Mouse (Mus musculus): Measurements from ENCODE around the gene Cmah. TPM values are rescaled to one million over a fixed set of nuclear protein-coding genes. Genes with fewer than 3 reads are reported as not detected.

Cmah gene
- polyA plus RNA-seq, 1 experiment from 2014 or later = 0.22 TPM

- Histone ChIP-seq H3K9ac (replicated peaks) (no peak overlapping the region), H3K27ac (replicated peaks) (0 out of 2 replicates have a peak overlapping the region, but pooled peaks have one; percentile 30), H3K9me3 (replicated peaks) (no peaks in the 10 kb centered on the region), H3K4me1 (peaks cover 28% of the 10 kb centered on the region), H3K4me2 (peak overlapping the region; percentile 47), H3K36me3 (no peaks in the 10 kb centered on the region), H3K27me3 (replicated peaks) (no peaks in the 10 kb centered on the region), H3K4me3 (replicated peaks) (no peak overlapping the region; the same call in 1 of the 2 replicates)
- 34% methylated on average over 18 of the region's 18 CpGs for WGBS
- ATAC-seq (ENCODE audit: low FRiP score) = peak; percentile 80
Observed at GRCm38 (mm10) chr13:24521446-24522342, 194.5 kb downstream of the Cmah start.

DNA sequence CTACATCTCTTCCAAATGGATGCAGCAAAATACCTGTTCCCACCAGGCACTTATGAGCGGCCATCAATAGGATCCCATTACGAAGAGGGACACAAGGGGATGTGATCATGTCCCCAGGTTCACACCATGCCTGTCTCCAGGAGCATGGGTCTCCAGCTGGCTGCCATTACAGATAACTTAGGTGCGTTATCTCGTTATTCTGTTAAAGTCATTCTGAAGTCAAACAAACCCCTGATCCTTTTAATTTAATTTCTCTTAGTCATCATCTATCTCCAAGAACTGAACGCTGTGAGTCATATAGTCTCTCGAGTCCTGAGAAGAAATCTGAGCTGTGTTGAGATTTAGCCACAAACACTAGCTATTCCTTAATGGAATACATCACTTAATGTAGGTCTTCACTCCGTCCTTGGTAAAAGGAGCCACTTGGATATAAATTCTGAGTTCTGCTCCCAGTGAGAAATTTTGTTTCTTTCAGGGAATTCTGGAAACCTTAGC, 195.2 kb downstream of the Cmah start:
- 85% methylated on average over 7 of the region's 7 CpGs for WGBS
- no peak overlapping the region for H3K27ac ChIP-seq (replicated peaks)

DNA sequence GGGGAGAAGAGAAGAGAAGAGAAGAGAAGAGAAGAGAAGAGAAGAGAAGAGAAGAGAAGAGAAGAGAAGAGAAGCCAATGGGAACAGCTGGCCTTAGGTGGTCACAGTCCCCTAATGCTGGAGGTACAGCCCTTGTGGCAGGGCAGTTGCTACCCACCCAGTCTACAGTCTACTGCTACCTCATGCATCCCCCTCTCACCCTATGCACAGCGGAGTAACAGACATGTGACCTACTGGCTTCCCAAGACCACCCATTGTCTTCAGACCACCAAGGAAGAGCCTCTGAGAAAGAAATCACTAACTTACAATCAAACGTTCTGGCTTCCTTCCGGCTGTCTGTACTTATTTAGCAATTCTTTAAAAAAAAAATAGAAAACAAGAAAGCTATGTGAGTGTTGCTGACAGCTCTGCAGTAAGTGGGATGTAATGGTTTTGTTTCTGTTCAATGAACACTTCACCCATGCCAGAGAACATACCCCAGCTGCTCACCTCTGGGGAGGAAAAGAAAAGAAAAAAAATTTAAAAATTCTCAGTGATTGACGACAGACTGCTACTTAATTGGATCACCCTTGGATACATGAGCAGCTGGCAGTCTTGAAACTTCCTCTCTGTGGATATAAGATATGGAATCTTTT, 196.5 kb downstream of the Cmah start:
- no peak overlapping the region for H3K4me3 ChIP-seq (replicated peaks)
- WGBS = 75% methylated on average over 4 of the region's 4 CpGs
- peaks cover 28% of the 10 kb centered on the region for H3K4me1 ChIP-seq
- no peak overlapping the region for H3K9ac ChIP-seq (replicated peaks)
- ATAC-seq (ENCODE audit: low FRiP score) = no peak
- no peaks in the 10 kb centered on the region for H3K36me3 ChIP-seq
- H3K27me3 ChIP-seq (replicated peaks) = no peaks in the 10 kb centered on the region
- H3K9me3 ChIP-seq (replicated peaks) = no peaks in the 10 kb centered on the region
- no peak overlapping the region for H3K27ac ChIP-seq (replicated peaks)
- H3K4me2 ChIP-seq = no peak overlapping the region

More for the DNA sequence above, 195.2 kb downstream of the Cmah start:
- Histone ChIP-seq H3K4me2 (no peak overlapping the region), H3K27me3 (replicated peaks) (no peaks in the 10 kb centered on the region), H3K9me3 (replicated peaks) (no peaks in the 10 kb centered on the region), H3K9ac (replicated peaks) (no peak overlapping the region), H3K4me1 (peaks cover 28% of the 10 kb centered on the region), H3K4me3 (replicated peaks) (no peak overlapping the region), H3K36me3 (no peaks in the 10 kb centered on the region)
- no peak for ATAC-seq (ENCODE audit: low FRiP score)

DNA sequence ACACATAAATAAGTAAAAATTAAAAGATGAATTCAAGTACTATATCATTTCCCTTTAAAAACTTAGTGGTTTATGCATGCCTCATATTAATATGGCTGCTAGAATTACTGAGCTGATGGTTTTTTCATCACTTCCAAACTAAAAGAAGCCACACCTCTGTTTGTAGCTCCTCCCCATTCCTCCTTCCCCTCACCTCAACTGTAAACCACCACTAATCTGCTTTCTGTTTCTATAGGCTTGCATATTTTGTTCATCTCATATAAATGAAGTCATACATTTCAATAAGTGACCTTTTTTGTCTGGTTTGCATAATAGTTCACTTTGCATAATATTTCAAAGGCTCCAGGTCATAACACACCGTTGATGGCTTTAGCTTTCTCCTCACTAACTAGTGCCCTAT, 197.3 kb downstream of the Cmah start:
- Histone ChIP-seq H3K4me1 (peaks cover 26% of the 10 kb centered on the region), H3K36me3 (no peaks in the 10 kb centered on the region), H3K27ac (replicated peaks) (no peak overlapping the region), H3K4me2 (no peak overlapping the region), H3K27me3 (replicated peaks) (no peaks in the 10 kb centered on the region), H3K4me3 (replicated peaks) (no peak overlapping the region), H3K9ac (replicated peaks) (no peak overlapping the region), H3K9me3 (replicated peaks) (no peaks in the 10 kb centered on the region)
- 67% methylated on average over 1 of the region's 1 CpGs for WGBS
- ATAC-seq (ENCODE audit: low FRiP score) = no peak

GRCm38 (mm10) chr13:24525551-24525950, 198.3 kb downstream of the Cmah start:
- H3K27me3 ChIP-seq (replicated peaks) = no peaks in the 10 kb centered on the region
- H3K9ac ChIP-seq (replicated peaks) = no peak overlapping the region
- no peak overlapping the region for H3K27ac ChIP-seq (replicated peaks)
- ATAC-seq (ENCODE audit: low FRiP score) = no peak
- H3K9me3 ChIP-seq (replicated peaks) = no peaks in the 10 kb centered on the region
- H3K36me3 ChIP-seq = no peaks in the 10 kb centered on the region
- H3K4me2 ChIP-seq = no peak overlapping the region
- peaks cover 17% of the 10 kb centered on the region for H3K4me1 ChIP-seq
- H3K4me3 ChIP-seq (replicated peaks) = no peak overlapping the region
- 66% methylated on average over 3 of the region's 3 CpGs for WGBS

DNA sequence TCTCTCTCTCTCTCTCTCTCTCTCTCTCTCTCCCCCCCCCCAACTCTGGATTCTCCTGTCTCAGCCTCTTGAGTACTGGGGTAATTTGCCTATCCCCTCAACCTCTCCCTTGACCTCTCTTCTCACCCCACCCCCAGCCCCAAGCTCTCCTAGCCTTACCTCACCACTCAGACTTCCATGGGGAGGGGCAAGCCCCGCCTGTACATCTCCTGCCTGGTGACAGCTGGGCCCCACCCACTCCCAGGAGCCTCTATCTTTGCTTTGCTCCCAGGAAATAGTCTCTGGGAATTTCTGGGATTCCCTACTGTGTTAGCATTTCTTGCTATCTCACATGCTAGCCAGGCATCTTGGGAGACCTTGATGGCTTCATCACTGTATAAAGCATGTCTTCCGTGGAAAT, 199.7 kb downstream of the Cmah start:
- 62% methylated on average over 2 of the region's 2 CpGs for WGBS
- no peak overlapping the region for H3K27ac ChIP-seq (replicated peaks)
- H3K4me1 ChIP-seq = peaks cover 4% of the 10 kb centered on the region; the same call in 1 of the 2 replicates
- H3K36me3 ChIP-seq = no peaks in the 10 kb centered on the region
- no peak overlapping the region for H3K4me2 ChIP-seq
- H3K9ac ChIP-seq (replicated peaks) = no peak overlapping the region
- no peaks in the 10 kb centered on the region for H3K27me3 ChIP-seq (replicated peaks)
- no peak overlapping the region for H3K4me3 ChIP-seq (replicated peaks)
- H3K9me3 ChIP-seq (replicated peaks) = no peaks in the 10 kb centered on the region
- no peak for ATAC-seq (ENCODE audit: low FRiP score)

Other genes starting within 250 kb of the Cmah start
- 37.6 and 39.9 TPM in 2 replicates for gene Carmil1, start 46.6 kb upstream of the Cmah start, polyA plus RNA-seq (2015; fragmentation: Nextera tagmentation; extraction: Ambion mirVana)

Data from neural tube, embryonic 15.5 days (tissue).